Mouse (Mus musculus) midbrain, embryonic 15.5 days (tissue): ENCODE measurements at regions not wholly inside any gene's neighbourhood (a gene's known extent, or its start where the extent isn't known, plus 50 kb on each side); places are given as distances from the start of the nearest gene placed in this dataset.

Experiments
- ATAC-seq: fragments of 200-750 bp; cut with Nextera tagmentation; replicated peaks from 2 replicates; pipeline ENCODE4 v1.8.0; 2017; ENCODE audit warnings: moderate TSS enrichment
- H3K27ac ChIP-seq: fragments of 300-500 bp; sonication (generic); 2 replicates; pipeline ENCODE4 v1.5.1; 2015; ENCODE audit warnings: mild to moderate bottlenecking, inconsistent platforms
- H3K27me3 ChIP-seq: fragments of 300-500 bp; sonication (generic); replicated peaks from 2 replicates; pipeline ENCODE4 v1.6.1; 2015; ENCODE audit warnings: inconsistent platforms
- H3K36me3 ChIP-seq: fragments of 300-500 bp; sonication (generic); replicated peaks from 2 replicates; pipeline ENCODE4 v1.6.1; 2015; ENCODE audit warnings: inconsistent platforms
- H3K4me1 ChIP-seq: fragments of 300-500 bp; sonication (generic); 2 replicates; pipeline ENCODE4 v1.6.1; 2015; ENCODE audit warnings: inconsistent platforms
- H3K4me2 ChIP-seq: fragments of 300-500 bp; sonication (generic); 2 replicates; pipeline ENCODE4 v1.6.1; 2015; ENCODE audit warnings: inconsistent platforms, mild to moderate bottlenecking, moderate library complexity
- H3K4me3 ChIP-seq: fragments of 300-500 bp; sonication (generic); 2 replicates; pipeline ENCODE4 v1.5.1; 2015; ENCODE audit warnings: mild to moderate bottlenecking, inconsistent platforms
- H3K9ac ChIP-seq: fragments of 300-500 bp; sonication (generic); 2 replicates; pipeline ENCODE4 v1.6.1; 2015; ENCODE audit warnings: mild to moderate bottlenecking, inconsistent platforms
- H3K9me3 ChIP-seq: fragments of 300-500 bp; sonication (generic); 2 replicates; pipeline ENCODE4 v1.6.1; 2016; ENCODE audit warnings: inconsistent platforms
- WGBS: fragments of 180-500 bp; shearing (Covaris S2); methylation state at CpG from one replicate; pipeline ENCODE4 v1.1.7; 2015; ENCODE audit warnings: mixed read lengths; 5-methylcytosine and 5-hydroxymethylcytosine counted together

GRCm38 (mm10) chr8:80315371-80315770 lies 178.2 kb upstream of the Gypa start:
- Histone ChIP-seq H3K4me1 (peaks cover 18% of the 10 kb centered on the region), H3K27me3 (no peaks in the 10 kb centered on the region; the same call in 1 of the 2 replicates), H3K9ac (peak overlapping the region; percentile 34), H3K4me3 (peak overlapping the region; percentile 30), H3K9me3 (no peaks in the 10 kb centered on the region), H3K27ac (peak overlapping the region; percentile 73), H3K4me2 (peak overlapping the region; percentile 65), H3K36me3 (no peaks in the 10 kb centered on the region)
- WGBS: 2% methylated on average over 13 of the region's 13 CpGs
- peak; percentile 92 for ATAC-seq

GRCm38 (mm10) chr8:80314826-80315225 lies 178.8 kb upstream of the Gypa start:
- Histone ChIP-seq H3K27ac (peak overlapping the region; percentile 73), H3K9me3 (no peaks in the 10 kb centered on the region), H3K36me3 (no peaks in the 10 kb centered on the region), H3K9ac (no peak overlapping the region; the same call in 1 of the 2 replicates), H3K4me3 (peak overlapping the region; percentile 30), H3K27me3 (no peaks in the 10 kb centered on the region; the same call in 1 of the 2 replicates), H3K4me2 (peak overlapping the region; percentile 65), H3K4me1 (peaks cover 18% of the 10 kb centered on the region)
- WGBS: under 1% methylated on average over 7 of the region's 7 CpGs
- peak; percentile 85 for ATAC-seq

- H3K9ac ChIP-seq: no peak overlapping the region
- WGBS: 30% methylated on average over 12 of the region's 12 CpGs
- H3K9me3 ChIP-seq: no peaks in the 10 kb centered on the region
- no peak overlapping the region for H3K27ac ChIP-seq
- peak; percentile 21; the same call in 1 of the 2 replicates for ATAC-seq
- peaks cover 18% of the 10 kb centered on the region for H3K4me1 ChIP-seq
- H3K4me2 ChIP-seq: no peak overlapping the region
- no peaks in the 10 kb centered on the region for H3K36me3 ChIP-seq
- H3K27me3 ChIP-seq: no peaks in the 10 kb centered on the region; the same call in 1 of the 2 replicates
- H3K4me3 ChIP-seq: no peak overlapping the region
These were observed 179.5 kb upstream of the Gypa start for GRCm38 (mm10) chr8:80313883-80314635.

GRCm38 (mm10) chr8:80307761-80308160 lies 185.8 kb upstream of the Gypa start:
- Histone ChIP-seq H3K27ac (no peak overlapping the region), H3K27me3 (no peaks in the 10 kb centered on the region), H3K9me3 (no peaks in the 10 kb centered on the region), H3K36me3 (no peaks in the 10 kb centered on the region), H3K4me1 (no peaks in the 10 kb centered on the region), H3K9ac (no peak overlapping the region), H3K4me2 (no peak overlapping the region), H3K4me3 (no peak overlapping the region)
- 66% methylated on average over 4 of the region's 4 CpGs for WGBS
- ATAC-seq: no peak

- Histone ChIP-seq H3K27me3 (no peaks in the 10 kb centered on the region), H3K9me3 (no peaks in the 10 kb centered on the region), H3K4me2 (no peak overlapping the region), H3K4me1 (no peaks in the 10 kb centered on the region), H3K27ac (no peak overlapping the region), H3K36me3 (no peaks in the 10 kb centered on the region), H3K4me3 (no peak overlapping the region), H3K9ac (no peak overlapping the region)
- no peak for ATAC-seq
- WGBS: 65% methylated on average over 5 of the region's 5 CpGs
These were observed 195.0 kb upstream of the Gypa start for GRCm38 (mm10) chr8:80298596-80298995.

- no peaks in the 10 kb centered on the region for H3K9me3 ChIP-seq
- H3K4me2 ChIP-seq: no peak overlapping the region
- no peak overlapping the region for H3K4me3 ChIP-seq
- WGBS: 70% methylated on average over 1 of the region's 1 CpGs
- ATAC-seq: no peak
- no peak overlapping the region for H3K9ac ChIP-seq
- H3K27me3 ChIP-seq: no peaks in the 10 kb centered on the region
- H3K36me3 ChIP-seq: no peaks in the 10 kb centered on the region
- H3K4me1 ChIP-seq: no peaks in the 10 kb centered on the region
- no peak overlapping the region for H3K27ac ChIP-seq
These were observed 203.3 kb upstream of the Gypa start for GRCm38 (mm10) chr8:80290311-80290710.

- H3K36me3 ChIP-seq: no peaks in the 10 kb centered on the region
- no peak overlapping the region for H3K9ac ChIP-seq
- H3K9me3 ChIP-seq: no peaks in the 10 kb centered on the region
- H3K27ac ChIP-seq: no peak overlapping the region
- WGBS: 79% methylated on average over 6 of the region's 6 CpGs
- H3K4me1 ChIP-seq: no peaks in the 10 kb centered on the region
- H3K27me3 ChIP-seq: no peaks in the 10 kb centered on the region
- H3K4me3 ChIP-seq: no peak overlapping the region
- ATAC-seq: no peak
- H3K4me2 ChIP-seq: no peak overlapping the region
These were observed 204.3 kb upstream of the Gypa start for GRCm38 (mm10) chr8:80289282-80289681.

GRCm38 (mm10) chr8:80268910-80269460 lies 211.2 kb upstream of the Hhip start:
- no peak overlapping the region for H3K9ac ChIP-seq
- no peak overlapping the region for H3K4me3 ChIP-seq
- no peaks in the 10 kb centered on the region for H3K4me1 ChIP-seq
- H3K27me3 ChIP-seq: no peaks in the 10 kb centered on the region
- no peak overlapping the region for H3K27ac ChIP-seq
- 76% methylated on average over 7 of the region's 7 CpGs for WGBS
- H3K4me2 ChIP-seq: no peak overlapping the region
- ATAC-seq: no peak
- no peaks in the 10 kb centered on the region for H3K36me3 ChIP-seq
- no peaks in the 10 kb centered on the region for H3K9me3 ChIP-seq

- ATAC-seq: no peak
- Histone ChIP-seq H3K4me3 (no peak overlapping the region), H3K4me1 (no peaks in the 10 kb centered on the region), H3K36me3 (no peaks in the 10 kb centered on the region), H3K9me3 (no peaks in the 10 kb centered on the region), H3K9ac (no peak overlapping the region), H3K27ac (no peak overlapping the region), H3K27me3 (no peaks in the 10 kb centered on the region), H3K4me2 (no peak overlapping the region)
- WGBS: 86% methylated on average over 2 of the region's 2 CpGs
These were observed 207.1 kb upstream of the Hhip start for GRCm38 (mm10) chr8:80264915-80265314.

GRCm38 (mm10) chr8:80263468-80263945 lies 205.7 kb upstream of the Hhip start:
- H3K9me3 ChIP-seq: no peaks in the 10 kb centered on the region
- H3K27me3 ChIP-seq: no peaks in the 10 kb centered on the region
- H3K9ac ChIP-seq: no peak overlapping the region
- H3K4me1 ChIP-seq: no peaks in the 10 kb centered on the region
- peak; percentile 67 for ATAC-seq
- no peak overlapping the region for H3K4me3 ChIP-seq
- no peak overlapping the region for H3K4me2 ChIP-seq
- WGBS: 36% methylated on average over 11 of the region's 11 CpGs
- no peak overlapping the region for H3K27ac ChIP-seq
- no peaks in the 10 kb centered on the region for H3K36me3 ChIP-seq

- no peaks in the 10 kb centered on the region for H3K36me3 ChIP-seq
- H3K4me2 ChIP-seq: no peak overlapping the region
- ATAC-seq: no peak; the same call in 1 of the 2 replicates
- 84% methylated on average over 3 of the region's 3 CpGs for WGBS
- H3K9me3 ChIP-seq: no peaks in the 10 kb centered on the region
- H3K27me3 ChIP-seq: no peaks in the 10 kb centered on the region
- no peak overlapping the region for H3K27ac ChIP-seq
- H3K9ac ChIP-seq: no peak overlapping the region
- no peak overlapping the region for H3K4me3 ChIP-seq
- H3K4me1 ChIP-seq: no peaks in the 10 kb centered on the region
These were observed 205.1 kb upstream of the Hhip start for GRCm38 (mm10) chr8:80262911-80263310.

- Histone ChIP-seq H3K27me3 (no peaks in the 10 kb centered on the region), H3K9me3 (no peaks in the 10 kb centered on the region), H3K9ac (no peak overlapping the region), H3K4me1 (0 out of 2 replicates have a peak, but pooled peaks cover 3% of the 10 kb centered on the region), H3K4me2 (no peak overlapping the region), H3K4me3 (no peak overlapping the region), H3K36me3 (no peaks in the 10 kb centered on the region), H3K27ac (no peak overlapping the region)
- ATAC-seq: no peak
- WGBS: 72% methylated on average over 4 of the region's 4 CpGs
These were observed 195.7 kb upstream of the Hhip start for GRCm38 (mm10) chr8:80253541-80253940.

- ATAC-seq: no peak
- H3K36me3 ChIP-seq: no peaks in the 10 kb centered on the region
- H3K27me3 ChIP-seq: no peaks in the 10 kb centered on the region
- H3K4me2 ChIP-seq: no peak overlapping the region
- WGBS: 4% methylated on average over 3 of the region's 3 CpGs
- no peaks in the 10 kb centered on the region for H3K9me3 ChIP-seq
- H3K4me3 ChIP-seq: no peak overlapping the region
- H3K4me1 ChIP-seq: 0 out of 2 replicates have a peak, but pooled peaks cover 3% of the 10 kb centered on the region
- no peak overlapping the region for H3K27ac ChIP-seq
- no peak overlapping the region for H3K9ac ChIP-seq
These were observed 193.8 kb upstream of the Hhip start for GRCm38 (mm10) chr8:80251595-80251994.
